Mouse (Mus musculus) limb, embryonic 14.5 days (tissue): ENCODE results near the gene Erf. TPM values are rescaled to one million over a fixed set of nuclear protein-coding genes. Genes with fewer than 3 reads are reported as not detected.

Source experiments
- ATAC-seq: fragments of 200-750 bp; cut with Nextera tagmentation; 2 replicates; pipeline ENCODE4 v1.8.0; 2017; ENCODE audit warnings: low read depth, moderate number of reproducible peaks, moderate TSS enrichment; ENCODE audit not compliant: low FRiP score
- DNase-seq: peaks from one replicate; pipeline ENCODE4 v3.0.0-alpha.2; 2015; ENCODE audit warnings: low spot score
- H3K27ac ChIP-seq: fragments of 300-500 bp; sonication (generic); replicated peaks from 2 replicates; pipeline ENCODE4 v1.5.1; 2014; ENCODE audit warnings: low read depth, mild to moderate bottlenecking, low read length, moderate library complexity, mixed read lengths
- H3K27me3 ChIP-seq: fragments of 300-500 bp; sonication (generic); 2 replicates; pipeline ENCODE4 v1.6.1; 2014; ENCODE audit warnings: low read length, mixed read lengths; ENCODE audit not compliant: control insufficient read depth, insufficient read depth
- H3K36me3 ChIP-seq: fragments of 300-500 bp; sonication (generic); 2 replicates; pipeline ENCODE4 v1.6.1; 2014; ENCODE audit warnings: mild to moderate bottlenecking, low read length, moderate library complexity, mixed read lengths; ENCODE audit not compliant: control insufficient read depth, insufficient read depth
- H3K4me1 ChIP-seq: fragments of 300-500 bp; sonication (generic); 2 replicates; pipeline ENCODE4 v1.6.1; 2014; ENCODE audit warnings: antibody characterized with exemption, low read length, mixed read lengths; ENCODE audit not compliant: control insufficient read depth, insufficient read depth
- H3K4me2 ChIP-seq: fragments of 300-500 bp; sonication (generic); replicated peaks from 2 replicates; pipeline ENCODE4 v1.6.1; 2014; ENCODE audit warnings: low read depth, mild to moderate bottlenecking, low read length, moderate library complexity; ENCODE audit not compliant: severe bottlenecking
- H3K4me3 ChIP-seq: fragments of 300-500 bp; sonication (generic); replicated peaks from 2 replicates; pipeline ENCODE4 v1.5.1; 2014; ENCODE audit warnings: low read length
- H3K9ac ChIP-seq: fragments of 300-500 bp; sonication (generic); 2 replicates; pipeline ENCODE4 v1.6.1; 2014; ENCODE audit warnings: mild to moderate bottlenecking, low read depth, low read length, moderate library complexity; ENCODE audit not compliant: severe bottlenecking
- H3K9me3 ChIP-seq: fragments of 300-500 bp; sonication (generic); 2 replicates; pipeline ENCODE4 v1.6.1; 2016; ENCODE audit warnings: low read length; ENCODE audit not compliant: control insufficient read depth
- POLR2A ChIP-seq: fragments of 200-500 bp; IDR thresholded peaks from 2 replicates; pipeline ENCODE4 v1.8.0; 2012; ENCODE audit warnings: inconsistent platforms, mild to moderate bottlenecking, moderate library complexity, borderline replicate concordance; ENCODE audit not compliant: insufficient read depth, insufficient read length; ENCODE audit errors: extremely low read depth
- WGBS: fragments of 180-500 bp; shearing (Covaris S2); extraction: QIAGEN DNeasy Blood & Tissue Kit; methylation state at CpG from one replicate; pipeline ENCODE4 v1.1.7; 2014; 5-methylcytosine and 5-hydroxymethylcytosine counted together
- polyA plus RNA-seq, 2 experiments: library from polyadenylated mRNA; depleted of rRNA in 1 of 2; stranded (reverse) in 1 of 2; unstranded in 1 of 2; fragments of >200 nt; fragmentation: Nextera tagmentation in 1 of 2; extraction: Ambion mirVana in 1 of 2; gene quantifications; 2 replicates each; pipeline versions ENCODE4 v1.2.1 to v1.2.3; 2012 to 2014

Erf gene
- polyA plus RNA-seq (2012; rRNA removed) (99.2 and 127 TPM in 2 replicates), polyA plus RNA-seq (2014; fragmentation: Nextera tagmentation; extraction: Ambion mirVana) (33.2 and 37.9 TPM in 2 replicates)

DNA sequence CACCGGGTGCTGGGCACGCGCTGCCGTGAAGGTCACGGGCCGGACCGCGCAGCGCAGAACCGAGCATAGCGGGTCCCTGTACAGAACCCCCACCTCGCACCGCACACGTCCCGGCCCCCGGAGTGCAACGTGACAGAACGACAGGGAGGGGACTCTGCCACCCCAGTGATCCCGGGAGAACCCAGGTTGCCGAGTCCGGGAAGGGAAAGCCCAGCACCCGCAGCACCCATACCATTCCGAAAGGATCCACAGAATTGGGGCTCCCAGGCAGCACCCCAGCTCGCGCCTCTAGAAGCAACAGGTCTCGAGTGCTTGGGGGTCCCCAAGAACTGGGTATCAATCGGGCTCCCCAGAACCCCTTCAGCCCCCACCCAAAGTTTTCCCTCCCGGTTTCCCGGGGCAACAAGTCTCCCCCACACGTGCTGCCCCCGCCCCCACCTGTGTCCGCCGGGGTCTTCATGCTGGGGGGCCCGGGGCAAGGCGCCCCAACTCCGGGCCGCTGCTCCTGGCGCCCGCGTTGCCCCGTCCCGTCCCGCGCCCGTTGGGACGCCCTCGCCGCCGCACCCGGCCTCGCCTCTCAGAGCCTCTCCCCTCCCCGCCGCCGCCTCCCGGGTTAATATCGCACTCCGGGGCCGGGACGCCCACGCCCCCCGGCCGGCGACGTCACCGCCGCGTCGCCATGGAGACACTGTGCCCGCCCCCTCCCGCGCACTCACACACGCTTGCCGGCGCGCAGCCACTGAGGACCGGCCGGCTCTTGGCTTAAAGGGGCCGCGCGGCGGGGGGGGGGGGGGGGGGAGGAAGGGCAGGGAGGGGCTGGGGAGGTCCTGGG is at the start of gene Erf:
TSS of gene Erf (minus strand) at position 621 of the 832 bp plus-strand sequence.
- WGBS: 4% methylated on average over 53 of the region's 81 CpGs
- ATAC-seq (peak; percentile 85), DNase-seq (peak; percentile 89)
- Histone ChIP-seq H3K36me3 (peaks cover 11% of the 10 kb centered on the region), H3K4me1 (peaks cover 42% of the 10 kb centered on the region), H3K27ac (peak within 1 kb of the TSS; percentile 97), H3K9me3 (no peaks in the 10 kb centered on the region), H3K9ac (peak within 1 kb of the TSS; percentile 91), H3K4me3 (peak within 1 kb of the TSS; percentile 99), H3K4me2 (peak within 1 kb of the TSS; percentile 95), H3K27me3 (no peaks in the 10 kb centered on the region)
- no peak for TF ChIP-seq POLR2A

- H3K4me3 ChIP-seq: peak within 1 kb of the TSS; percentile 54
- peaks cover 10% of the 10 kb centered on the region for H3K4me1 ChIP-seq
- no peaks in the 10 kb centered on the region for H3K9me3 ChIP-seq
- peak within 1 kb of the TSS; percentile 80 for H3K9ac ChIP-seq
- peak; percentile 37; the same call in 1 of the 2 replicates for TF ChIP-seq POLR2A
- H3K4me2 ChIP-seq: peak within 1 kb of the TSS; percentile 57
- DNase-seq: peak; percentile 97
- H3K27ac ChIP-seq: peak within 1 kb of the TSS; percentile 91
- WGBS: under 1% methylated on average over 48 of the region's 52 CpGs
- peaks cover 36% of the 10 kb centered on the region for H3K36me3 ChIP-seq
- ATAC-seq: peak; percentile 92
- H3K27me3 ChIP-seq: no peaks in the 10 kb centered on the region
Measured at GRCm38 (mm10) chr7:25297454-25298325, 47.1 kb upstream of the Erf start, which contains the start of gene Pafah1b3. TSS of gene Pafah1b3 (minus strand) at chr7:25297986.

DNA sequence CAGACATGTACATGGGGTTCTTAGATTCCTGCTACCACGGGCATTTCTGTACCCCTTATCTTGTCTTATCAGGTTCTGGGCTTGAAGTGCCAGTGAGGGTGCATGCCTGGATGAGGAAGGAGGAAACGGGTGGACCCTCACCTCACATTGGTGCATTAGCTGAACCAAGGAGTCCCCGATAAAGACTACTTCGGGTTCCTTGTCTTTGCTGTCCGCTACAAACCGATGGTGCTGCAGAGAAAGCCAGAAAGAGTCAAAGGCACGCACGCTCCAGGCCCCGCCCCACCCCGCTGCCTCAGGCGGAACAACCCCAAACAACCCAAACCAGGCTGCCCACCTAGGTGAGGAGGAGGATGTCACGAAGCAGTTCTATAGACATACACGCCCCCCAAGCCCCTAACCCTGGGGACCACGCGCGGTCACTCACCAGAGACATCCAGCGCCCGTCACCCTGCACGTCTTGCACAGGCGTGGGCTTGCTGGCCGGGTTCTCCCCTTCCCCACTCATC is 46.4 kb upstream of the Erf start:
- H3K27ac ChIP-seq: peak overlapping the region; percentile 91
- no peaks in the 10 kb centered on the region for H3K27me3 ChIP-seq
- H3K4me2 ChIP-seq: peak overlapping the region; percentile 57
- peak overlapping the region; percentile 80 for H3K9ac ChIP-seq
- peak overlapping the region; percentile 54 for H3K4me3 ChIP-seq
- ATAC-seq: peak; percentile 27
- under 1% methylated on average over 21 of the region's 21 CpGs for WGBS
- H3K4me1 ChIP-seq: peaks cover 10% of the 10 kb centered on the region
- no peaks in the 10 kb centered on the region for H3K9me3 ChIP-seq
- no peak for DNase-seq
- TF ChIP-seq POLR2A: no peak
- H3K36me3 ChIP-seq: peaks cover 43% of the 10 kb centered on the region

DNA sequence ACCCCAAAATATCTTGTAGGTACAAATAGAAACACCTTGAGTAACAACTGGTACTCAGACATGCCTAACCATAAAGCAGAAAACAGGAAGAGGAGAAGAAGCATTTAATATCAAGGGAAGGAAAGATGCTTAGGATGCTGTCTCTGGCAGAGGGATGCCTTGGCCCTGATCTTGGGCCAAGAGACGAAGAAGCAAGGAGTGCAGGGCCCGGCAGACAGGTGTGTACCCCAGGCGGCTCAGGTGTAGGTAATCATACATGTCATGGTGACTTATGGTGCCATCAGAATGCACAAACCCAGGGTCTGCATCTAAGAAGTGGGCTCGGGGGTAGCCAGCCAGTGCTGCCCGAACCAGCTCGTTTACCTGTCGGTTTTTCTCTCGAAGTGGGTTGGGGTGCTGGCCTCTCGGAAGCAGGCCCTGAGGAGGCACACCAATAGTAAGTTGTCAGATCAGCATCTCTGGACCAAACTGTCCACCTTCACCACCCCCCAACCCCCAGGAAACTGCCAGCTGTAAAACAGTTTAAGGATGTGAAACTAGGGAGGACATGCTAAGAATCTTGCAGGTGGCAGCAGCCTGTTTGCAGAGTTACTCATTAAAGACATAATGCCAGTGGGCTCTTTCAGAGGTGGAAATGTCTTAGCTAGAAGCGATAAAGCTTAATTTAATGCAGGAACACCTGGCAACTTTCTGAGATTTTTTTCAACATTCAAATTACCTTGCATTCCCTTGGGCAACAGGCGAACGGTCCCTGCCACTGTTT is 44.6 kb upstream of the Erf start:
- Histone ChIP-seq H3K9me3 (no peaks in the 10 kb centered on the region), H3K4me1 (peaks cover 10% of the 10 kb centered on the region), H3K27me3 (no peaks in the 10 kb centered on the region), H3K36me3 (peaks cover 61% of the 10 kb centered on the region), H3K9ac (no peak overlapping the region), H3K4me2 (no peak overlapping the region), H3K4me3 (no peak overlapping the region), H3K27ac (no peak overlapping the region)
- TF ChIP-seq POLR2A: no peak
- 83% methylated on average over 12 of the region's 12 CpGs for WGBS
- ATAC-seq (no peak), DNase-seq (no peak)
